Mouse (Mus musculus) bone marrow, adult 2 months (tissue): Measurements from ENCODE around the gene Olfr667.

Source experiments
- CTCF ChIP-seq: fragments of 200-500 bp; IDR thresholded peaks from 2 replicates; pipeline ENCODE4 v1.5.1; 2011; ENCODE audit warnings: low read length, control low read depth; ENCODE audit not compliant: control insufficient read depth, insufficient read depth
- POLR2A ChIP-seq: fragments of 200-500 bp; IDR thresholded peaks from 2 replicates; pipeline ENCODE4 v1.6.1; 2011; ENCODE audit warnings: low read depth, mild to moderate bottlenecking, control low read depth, low read length, borderline replicate concordance; ENCODE audit not compliant: control insufficient read depth

DNA sequence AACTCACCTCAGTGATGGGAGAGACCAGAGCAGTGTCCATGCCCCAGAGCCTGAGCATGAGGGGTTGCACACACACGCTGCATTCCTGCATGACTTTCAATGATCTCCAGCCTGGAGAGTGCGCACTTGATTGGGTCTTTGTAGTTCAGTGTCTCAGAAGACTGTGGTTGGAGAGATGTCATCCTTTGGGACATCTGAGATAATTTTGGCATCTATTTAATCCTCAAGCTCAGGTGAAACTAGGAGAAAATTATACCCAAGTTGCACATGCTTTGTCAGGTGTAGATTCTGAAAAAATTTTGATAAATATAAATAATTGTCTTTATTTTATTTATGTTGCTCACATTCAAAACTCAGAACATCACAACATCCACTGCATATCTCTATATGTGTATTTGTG is 25.4 kb downstream of the Olfr667 start, which contains the start of gene Olfr666:
- no peak for TF ChIP-seq CTCF
- TF ChIP-seq POLR2A: no peak
